Mouse (Mus musculus): ENCODE data around the gene Dennd4b.
"Not testable (repeated sequence)": the region's sequence is repeated elsewhere in the genome, so short reads cannot be mapped to it uniquely, and the experiment has no call there.

Dennd4b gene

GRCm38 (mm10) chr3:90265034-90265931 lies at the start of gene Dennd4b:
Dennd4b (plus strand) TSS chr3:90265185.
- DNase-seq, result peak; percentile 89 to 91

DNA sequence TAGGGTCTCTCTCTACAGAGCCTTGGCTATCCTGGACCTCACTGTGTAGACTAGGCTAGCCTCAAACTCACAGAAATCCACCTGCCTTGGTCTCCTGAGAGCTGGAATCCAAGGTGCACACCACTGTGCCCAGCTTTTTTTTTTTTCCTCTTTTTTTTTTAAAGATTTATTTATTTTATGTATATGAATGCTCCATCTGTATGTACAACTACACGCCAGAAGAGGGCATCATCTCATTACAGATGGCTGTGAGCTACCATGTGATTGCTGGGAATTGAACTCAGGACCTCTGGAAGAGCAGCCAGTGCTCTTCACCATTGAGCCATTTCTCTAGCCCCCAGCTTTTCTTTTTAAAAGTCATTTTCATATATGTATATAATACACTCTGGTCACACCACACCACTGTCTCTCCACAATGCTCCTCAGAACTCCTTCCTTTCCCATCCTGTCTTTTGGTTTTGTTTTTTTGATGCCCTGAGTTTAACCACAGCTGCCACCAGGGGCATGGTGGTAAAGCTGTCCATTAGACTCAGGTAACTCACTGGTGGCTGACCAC lies 49.1 kb upstream of the Dennd4b start:
- no peak for DNase-seq

GRCm38 (mm10) chr3:90220088-90220487 lies 44.9 kb upstream of the Dennd4b start:
- peak; percentile 22 to 35 for DNase-seq

GRCm38 (mm10) chr3:90220531-90220951 lies 44.4 kb upstream of the Dennd4b start:
- peak in 1 of 2 experiments; percentile 36 for DNase-seq

- DNase-seq, result no peak
These were observed 43.9 kb upstream of the Dennd4b start for GRCm38 (mm10) chr3:90221123-90221522.

DNA sequence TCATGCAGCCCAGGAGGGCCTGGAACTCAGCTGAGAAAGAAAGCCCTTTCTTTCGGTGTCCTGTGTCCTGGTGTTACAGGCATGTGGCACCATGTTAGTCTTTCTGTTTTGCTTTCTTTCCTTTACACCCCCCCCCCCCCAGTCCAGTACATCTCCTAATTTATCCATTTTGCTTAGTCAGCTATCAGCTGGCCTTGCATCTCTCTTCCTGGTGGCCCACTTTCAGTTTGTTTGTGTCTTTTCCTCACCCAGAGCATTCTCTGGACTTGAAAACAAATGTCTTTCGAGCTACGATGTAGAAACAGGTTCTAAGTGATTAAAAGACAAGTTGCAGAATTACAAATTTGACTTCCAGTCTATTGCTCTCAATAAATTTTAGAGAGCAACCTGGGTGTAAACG lies 42.5 kb upstream of the Dennd4b start:
- DNase-seq, result no peak

- DNase-seq, result no peak
These were observed 42.0 kb upstream of the Dennd4b start for GRCm38 (mm10) chr3:90222941-90223340.

- no peak for DNase-seq
These were observed 40.7 kb upstream of the Dennd4b start for GRCm38 (mm10) chr3:90224331-90224730.

DNA sequence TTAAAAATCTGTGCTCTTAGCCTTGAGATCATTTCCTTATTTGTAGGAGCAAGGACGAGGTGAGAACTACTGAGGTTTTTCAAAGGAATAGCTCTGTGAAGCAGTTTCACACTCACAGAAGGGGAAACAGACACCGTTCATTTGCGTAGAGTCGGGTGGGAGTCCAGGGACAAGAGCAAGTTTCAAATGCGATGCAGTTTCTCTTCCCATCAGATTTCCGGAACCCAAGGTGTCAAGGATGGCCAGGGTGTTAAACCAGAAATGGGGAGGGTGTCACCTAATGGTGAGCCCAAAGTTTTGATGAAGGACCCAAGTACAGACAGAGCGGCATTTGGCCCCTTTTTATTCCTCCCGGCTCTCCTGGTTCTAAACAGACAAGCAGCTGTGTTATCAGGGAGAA lies 33.9 kb upstream of the Dennd4b start:
- no peak for DNase-seq

DNA sequence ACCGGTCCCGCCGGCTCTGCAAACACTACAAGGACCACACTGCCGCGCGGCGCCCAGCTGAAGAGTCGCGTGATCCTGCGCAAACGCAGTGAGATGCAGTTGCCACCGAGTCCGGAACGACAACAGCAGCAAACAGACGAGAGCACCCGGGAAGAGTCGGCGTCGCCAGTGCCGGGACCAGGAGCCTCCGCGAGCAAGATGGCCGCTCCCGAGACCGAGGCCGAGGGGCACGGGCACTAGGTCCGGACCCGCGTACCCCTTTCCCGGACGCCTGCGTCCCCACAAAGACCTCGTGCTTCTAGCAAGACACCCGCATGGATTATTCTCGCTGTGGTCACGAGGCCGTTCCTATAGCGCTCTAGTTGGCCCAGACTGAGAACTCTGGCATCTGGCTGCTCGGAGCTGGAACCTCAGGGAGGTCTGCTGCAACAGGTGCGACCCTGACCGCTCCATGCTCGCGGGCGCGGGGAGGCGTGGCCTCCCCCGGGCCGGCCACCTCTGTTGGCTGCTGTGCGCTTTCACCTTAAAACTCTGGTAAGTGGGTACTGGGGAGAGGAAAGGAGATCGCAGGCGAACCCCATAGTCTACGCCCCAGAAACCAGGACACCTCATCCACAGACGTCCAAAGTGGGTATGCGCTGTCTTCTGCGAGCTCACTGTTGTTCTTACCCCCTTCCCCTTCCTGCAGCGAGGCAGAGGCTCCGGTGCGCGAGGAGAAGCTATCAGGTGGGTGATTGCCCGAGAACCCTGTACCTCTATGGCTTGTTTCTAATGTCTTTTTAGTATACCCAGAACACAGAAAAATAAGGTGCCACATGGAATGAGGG lies 33.3 kb upstream of the Dennd4b start, which contains the start of gene Jtb:
TSS of gene Jtb (plus strand) at position 91 of the 827 bp plus-strand sequence.
- DNase-seq, result peak; percentile 90 to 93

DNA sequence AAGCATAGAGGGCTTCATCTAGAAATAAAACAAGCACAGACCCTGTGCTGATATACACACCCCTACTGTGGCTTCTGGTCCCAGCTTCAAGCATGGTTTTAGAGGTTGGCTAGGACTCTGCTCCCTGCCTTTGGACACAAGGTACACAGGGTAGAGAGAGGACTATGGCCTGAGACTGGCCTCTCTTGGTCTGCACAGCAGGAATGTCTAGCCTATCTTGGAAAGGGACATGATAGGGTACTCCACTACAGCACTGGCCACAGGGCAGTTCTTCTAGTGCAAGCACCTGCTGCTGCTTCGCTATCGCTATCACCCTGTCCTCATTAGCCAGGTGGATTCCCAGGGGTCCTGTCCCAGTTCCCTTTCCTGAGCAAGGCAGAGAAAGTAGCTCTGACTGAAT lies 23.7 kb upstream of the Dennd4b start:
- DNase-seq, result no peak

GRCm38 (mm10) chr3:90241669-90242358 lies 23.2 kb upstream of the Dennd4b start:
- no peak for DNase-seq

GRCm38 (mm10) chr3:90242984-90243775 lies 21.8 kb upstream of the Dennd4b start, which contains the start of gene Creb3l4:
Creb3l4 (minus strand) TSS chr3:90243512.
- DNase-seq, result no peak

- DNase-seq, result no peak
These were observed 19.6 kb upstream of the Dennd4b start for GRCm38 (mm10) chr3:90245406-90245805.

DNA sequence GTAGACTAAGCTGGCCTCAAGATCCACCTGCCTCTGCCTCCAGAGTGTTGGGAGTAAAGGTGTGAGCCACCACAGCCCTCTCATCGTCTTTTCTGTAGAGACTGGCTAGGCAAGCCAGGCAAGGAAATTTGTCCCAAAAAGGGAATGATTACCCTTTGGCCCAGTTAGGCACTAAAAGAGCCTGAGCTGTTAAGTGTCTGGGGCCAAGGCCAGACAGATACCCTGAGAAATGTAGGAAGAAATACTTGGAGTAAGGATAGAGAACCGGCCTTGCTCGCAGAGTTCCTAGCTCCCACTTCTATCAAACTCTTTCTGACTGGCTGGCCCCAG lies 17.4 kb upstream of the Dennd4b start:
- no peak for DNase-seq

DNA sequence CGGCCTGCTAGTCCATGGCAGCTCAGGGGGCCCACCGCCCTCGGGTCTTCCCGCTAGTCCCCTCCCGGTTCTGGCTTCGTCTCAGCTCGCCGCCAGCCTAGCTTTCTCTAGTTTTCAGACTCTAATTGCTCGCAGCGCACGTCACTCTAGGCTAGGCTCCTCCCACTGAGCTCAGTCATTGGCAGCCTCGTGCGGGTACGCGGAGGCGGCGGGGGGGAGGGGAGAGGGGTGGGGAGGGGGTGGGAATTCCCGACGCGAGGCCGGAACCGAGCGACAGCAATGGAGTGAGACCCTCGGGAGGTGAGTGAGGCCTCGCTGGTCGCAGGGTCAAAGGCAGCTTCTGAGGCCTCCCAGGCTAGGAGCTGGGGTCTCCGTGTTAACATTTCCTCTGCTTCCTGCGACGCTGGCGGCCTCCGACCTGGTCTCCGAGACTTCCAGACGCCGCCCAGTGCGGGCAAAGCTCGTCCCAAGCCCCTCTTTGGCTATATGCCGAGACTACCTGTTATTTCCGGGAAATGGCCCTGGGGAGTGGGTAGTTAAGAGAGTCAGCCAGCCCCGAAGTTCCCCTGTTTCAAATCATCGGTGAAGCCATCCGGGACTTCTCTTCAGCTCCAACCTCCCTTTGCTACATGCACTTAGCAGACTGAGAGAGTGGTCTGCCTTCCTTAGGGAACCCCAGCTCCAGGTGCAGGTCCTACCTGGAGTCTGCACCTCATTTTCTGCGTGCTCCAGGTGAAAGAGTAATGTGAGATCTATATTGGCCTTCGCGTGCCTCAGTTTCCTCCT lies 16.8 kb upstream of the Dennd4b start, which contains the start of gene Slc39a1:
TSS of gene Slc39a1 (plus strand) at position 213 of the 786 bp plus-strand sequence.
- peak; percentile 88 to 94 for DNase-seq

DNA sequence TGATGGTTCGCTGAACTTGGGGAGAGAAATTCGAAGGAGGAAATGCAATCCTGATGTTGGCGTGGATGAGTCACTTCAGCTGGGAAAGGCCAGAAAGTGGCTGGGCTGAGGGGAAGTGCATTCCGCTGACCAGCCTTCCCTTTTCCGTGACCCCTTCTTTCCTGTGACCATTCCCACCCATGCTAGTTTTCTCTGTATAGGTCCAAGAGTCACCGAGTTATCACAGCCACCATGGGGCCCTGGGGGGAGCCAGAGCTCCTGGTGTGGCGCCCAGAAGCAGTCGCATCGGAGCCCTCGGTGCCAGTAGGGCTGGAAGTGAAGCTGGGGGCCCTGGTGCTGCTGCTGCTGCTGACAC lies 16.3 kb upstream of the Dennd4b start:
- peak; percentile 25 to 47 for DNase-seq

DNA sequence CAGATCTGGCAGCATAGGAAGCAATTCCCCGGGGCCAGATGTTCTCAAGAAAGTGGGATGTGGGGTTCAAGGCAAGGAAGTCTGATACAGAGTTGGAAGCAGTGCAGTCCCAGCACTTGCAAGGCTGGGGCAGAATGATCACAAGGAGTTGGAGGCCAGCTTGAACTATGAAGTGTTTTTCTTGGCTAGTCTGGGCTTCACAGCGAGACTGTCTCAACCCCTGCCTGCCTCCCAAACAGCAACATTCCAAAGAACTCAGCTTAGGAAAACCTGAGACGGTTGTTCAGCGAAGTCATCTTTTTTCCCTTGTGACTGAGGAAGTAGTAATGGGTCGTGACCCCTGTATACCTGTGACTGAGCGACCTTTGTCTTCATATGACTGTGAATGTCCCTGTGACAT lies 14.2 kb upstream of the Dennd4b start:
- DNase-seq, result no peak

DNA sequence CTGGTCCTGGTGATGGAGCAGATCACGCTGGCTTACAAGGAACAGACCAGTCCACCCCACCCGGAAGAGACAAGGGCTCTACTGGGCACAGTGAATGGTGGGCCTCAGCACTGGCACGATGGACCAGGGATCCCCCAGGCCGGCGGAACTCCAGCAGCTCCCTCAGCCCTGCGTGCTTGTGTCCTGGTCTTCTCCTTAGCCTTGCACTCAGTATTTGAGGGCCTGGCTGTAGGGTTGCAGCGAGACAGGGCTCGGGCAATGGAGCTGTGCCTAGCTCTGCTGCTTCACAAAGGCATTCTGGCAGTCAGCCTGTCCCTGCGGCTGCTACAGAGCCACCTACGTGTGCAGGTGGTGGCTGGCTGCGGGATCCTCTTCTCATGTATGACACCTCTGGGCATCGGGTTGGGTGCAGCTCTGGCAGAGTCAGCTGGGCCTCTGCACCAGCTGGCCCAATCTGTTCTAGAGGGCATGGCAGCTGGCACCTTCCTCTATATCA lies 13.2 kb upstream of the Dennd4b start:
- DNase-seq, result not testable (repeated sequence)

- DNase-seq, result not testable (repeated sequence)
These were observed 12.3 kb upstream of the Dennd4b start for GRCm38 (mm10) chr3:90252659-90253058.

DNA sequence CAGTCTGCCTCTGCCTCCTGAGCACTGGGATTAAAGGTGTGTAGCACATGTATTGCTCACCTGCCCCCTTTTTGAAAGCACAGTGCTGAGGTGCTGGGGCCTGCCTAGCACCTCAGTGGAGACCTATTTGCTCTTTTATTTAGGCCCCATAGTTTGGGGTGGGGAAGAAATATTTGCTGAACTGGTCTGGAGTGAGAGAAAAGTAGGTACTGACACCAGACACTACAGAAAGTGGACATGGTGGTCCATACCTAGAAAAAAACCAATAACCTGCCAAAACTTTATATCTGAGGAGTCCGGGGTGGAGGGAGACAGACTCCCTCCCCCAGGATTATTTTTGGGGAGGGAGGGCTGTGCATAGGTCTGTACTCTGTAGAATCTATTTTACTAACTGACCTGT lies 11.8 kb upstream of the Dennd4b start:
- DNase-seq, result not testable (repeated sequence)
